Mouse (Mus musculus): ENCODE results near the gene Grap2. TPM values are rescaled to one million over a fixed set of nuclear protein-coding genes. Genes with fewer than 3 reads are reported as not detected.

Gene Grap2
- total and polyA plus RNA-seq, 3 experiments: 0.62 to 5.1 TPM; not detected in 1

DNA sequence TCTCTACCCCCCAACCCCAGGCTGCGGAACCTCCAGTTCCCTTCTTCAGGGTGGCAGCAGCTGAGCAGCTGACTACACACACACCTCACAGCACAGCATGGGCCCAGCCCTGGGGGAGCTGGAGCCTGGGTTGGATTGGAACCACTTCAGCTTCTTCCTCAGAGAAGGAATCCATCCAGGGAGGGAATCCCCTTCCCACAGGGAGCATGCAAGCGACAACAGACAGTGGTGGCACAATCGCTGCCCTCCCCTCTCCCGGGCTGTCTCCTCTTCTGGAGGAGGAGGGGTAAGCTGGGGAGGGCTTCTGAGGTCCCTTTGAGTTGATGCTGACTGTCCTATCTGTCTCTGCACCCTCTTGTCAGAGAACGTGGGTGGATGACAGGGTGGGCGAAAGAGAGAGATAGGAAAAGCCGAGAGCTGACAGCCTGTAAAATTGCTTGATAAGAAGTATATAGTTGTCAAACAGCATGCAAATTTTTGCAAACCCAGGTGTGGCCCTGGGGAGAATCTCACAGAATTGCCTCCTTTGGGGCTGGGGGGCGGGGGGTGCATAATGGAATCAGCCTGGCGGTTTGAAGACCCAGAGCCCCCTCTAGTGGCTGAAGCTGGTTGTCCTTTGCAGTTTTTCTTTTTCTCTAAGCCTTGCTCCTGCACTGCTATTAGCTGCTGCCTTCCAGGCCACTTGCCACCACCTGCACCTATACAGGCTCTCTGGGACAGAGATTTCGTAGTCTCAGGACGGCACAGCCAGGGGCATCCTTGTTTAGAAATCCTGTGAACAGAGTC, 121.9 kb downstream of the Grap2 start:
- Histone ChIP-seq H3K9me3 (replicated peaks; ENCODE audit: insufficient read depth, low read length) (no peaks in the 10 kb centered on the region), H3K9ac (ENCODE audit: control insufficient read depth, low read depth, low read length, poor library complexity, severe bottlenecking) (no peak overlapping the region), H3K27ac (ENCODE audit: control insufficient read depth, low read depth, low read length) (no peak overlapping the region), H3K4me1 (ENCODE audit: control insufficient read depth in 1 of 2, insufficient read depth in 2 of 2, low read length in 2 of 2) (peaks cover 0 to 19% of the 10 kb centered on the region in 2 experiments; a peak in 2 of 4 replicates), H3K27me3 (ENCODE audit: control insufficient read depth in 1 of 2, insufficient read depth in 2 of 2, low read length in 2 of 2) (peaks cover 0 to 3% of the 10 kb centered on the region in 2 experiments; a peak in 1 of 4 replicates), H3K4me3 (ENCODE audit: control insufficient read depth in 1 of 2, insufficient read depth in 1 of 2, low read depth in 2 of 2, low read length in 2 of 2) (no peak overlapping the region), H3K36me3 (ENCODE audit: control insufficient read depth in 1 of 2, insufficient read depth in 2 of 2, low read length in 2 of 2) (peaks cover 0 to 3% of the 10 kb centered on the region in 2 experiments; a peak in 1 of 4 replicates), H3K79me2 (ENCODE audit: control insufficient read depth, insufficient read depth, low read length, poor library complexity) (no peaks in the 10 kb centered on the region)
- TF ChIP-seq NRF1 (IDR thresholded peaks at IDR 0.05; ENCODE audit: insufficient read depth, low read depth, low read length, poor library complexity, severe bottlenecking): 0 out of 2 replicates have a peak, but pooled peaks have one; percentile 29
- peak; percentile 16 to 60; a peak in 3 of 4 replicates for TF ChIP-seq EP300 (IDR thresholded peaks at IDR 0.05; ENCODE audit: low read depth in 1 of 2, low read length in 2 of 2)
- no peak for TF ChIP-seq POLR2A (IDR thresholded peaks at IDR 0.05; ENCODE audit: control insufficient read depth in 1 of 2, insufficient read depth in 1 of 2, low read depth in 1 of 2, low read length in 2 of 2, poor library complexity in 1 of 2)
- TF ChIP-seq KAT2A (conservative IDR thresholded peaks at IDR 0.05; ENCODE audit: low read depth, low read length): no peak
- peak; percentile 59 to 86 (median 84) for TF ChIP-seq CTCF (IDR thresholded peaks at IDR 0.05 in 2 of 3, conservative IDR thresholded peaks at IDR 0.05 in 1 of 3; ENCODE audit: control insufficient read depth in 1 of 3, insufficient read depth in 1 of 3, low read depth in 2 of 3, low read length in 3 of 3, poor library complexity in 1 of 3, severe bottlenecking in 1 of 3)
- TF ChIP-seq RAD21 (IDR thresholded peaks at IDR 0.05; ENCODE audit: low read depth, low read length): peak; percentile 92
- TF ChIP-seq GATA1 (IDR thresholded peaks at IDR 0.05; ENCODE audit: low read depth, low read length): peak; percentile 40; the same call in 1 of the 2 replicates
- TF ChIP-seq SMC3 (IDR thresholded peaks at IDR 0.05; ENCODE audit: low read depth, low read length): peak; percentile 79
- peak; percentile 72 for TF ChIP-seq ZC3H11A (IDR thresholded peaks at IDR 0.05; ENCODE audit: low read depth, low read length)
- peak; percentile 24; the same call in 1 of the 2 replicates for TF ChIP-seq RCOR1 (IDR thresholded peaks at IDR 0.05; ENCODE audit: low read depth, low read length)
- TF ChIP-seq HCFC1 (IDR thresholded peaks at IDR 0.05; ENCODE audit: low read depth, low read length): no peak
- peak; percentile 37; the same call in 1 of the 2 replicates for TF ChIP-seq SIN3A (IDR thresholded peaks at IDR 0.05; ENCODE audit: low read length)
- DNase-seq (ENCODE audit: low read depth, low spot score): peak; percentile 76

- H3K9ac ChIP-seq (ENCODE audit: control insufficient read depth, low read depth, low read length, poor library complexity, severe bottlenecking): no peak overlapping the region
- H3K27ac ChIP-seq (ENCODE audit: control insufficient read depth, low read depth, low read length): no peak overlapping the region
- H3K4me3 ChIP-seq (ENCODE audit: control insufficient read depth in 1 of 2, insufficient read depth in 1 of 2, low read depth in 2 of 2, low read length in 2 of 2): no peak overlapping the region
- no peaks in the 10 kb centered on the region for H3K79me2 ChIP-seq (ENCODE audit: control insufficient read depth, insufficient read depth, low read length, poor library complexity)
- TF ChIP-seq TAL1 (IDR thresholded peaks at IDR 0.05; ENCODE audit: low read length): no peak
- no peaks in the 10 kb centered on the region for H3K9me3 ChIP-seq (replicated peaks; ENCODE audit: insufficient read depth, low read length)
- H3K36me3 ChIP-seq (ENCODE audit: control insufficient read depth in 1 of 2, insufficient read depth in 2 of 2, low read length in 2 of 2): peaks cover 0 to 3% of the 10 kb centered on the region in 2 experiments; a peak in 1 of 4 replicates
- DNase-seq (ENCODE audit: low read depth, low spot score): no peak
- H3K4me1 ChIP-seq (ENCODE audit: control insufficient read depth in 1 of 2, insufficient read depth in 2 of 2, low read length in 2 of 2): peaks cover 0 to 13% of the 10 kb centered on the region in 2 experiments; a peak in 1 of 4 replicates
- H3K27me3 ChIP-seq (ENCODE audit: control insufficient read depth in 1 of 2, insufficient read depth in 2 of 2, low read length in 2 of 2): peaks cover 0 to 5% of the 10 kb centered on the region in 2 experiments; a peak in 2 of 4 replicates
These were observed 125.2 kb downstream of the Grap2 start for GRCm38 (mm10) chr15:80697564-80697963.

All from MEL (cell line).